Mouse (Mus musculus) ES-E14 (cell line): Measurements from ENCODE around the gene Mrpl42. TPM values are rescaled to one million over a fixed set of nuclear protein-coding genes. Genes with fewer than 3 reads are reported as not detected.

Experiments
- DNase-seq: peaks from one replicate; pipeline ENCODE4 v3.0.0-alpha.2; 2013; ENCODE audit warnings: low read depth, low spot score
- H3K27ac ChIP-seq: 2 replicates; pipeline ENCODE4 v1.5.1; 2012; ENCODE audit warnings: low read depth, mild to moderate bottlenecking, low read length, moderate library complexity, mixed read lengths; ENCODE audit not compliant: poor library complexity, insufficient read depth, severe bottlenecking
- H3K36me3 ChIP-seq: 2 replicates; pipeline ENCODE4 v1.6.1; 2012; ENCODE audit warnings: mild to moderate bottlenecking, low read length, moderate library complexity, mixed read lengths; ENCODE audit not compliant: control insufficient read depth, poor library complexity, insufficient read depth, severe bottlenecking
- H3K4me1 ChIP-seq, 2 experiments: fragments of 150-350 bp in 1 of 2; sonication (generic) in 1 of 2; 2 replicates each; pipeline ENCODE4 v1.6.1; 2012; ENCODE audit warnings: low read length in 2 of 2, mild to moderate bottlenecking in 1 of 2, mixed read lengths in 1 of 2; ENCODE audit not compliant: control insufficient read depth in 2 of 2, insufficient read depth in 2 of 2, poor library complexity in 1 of 2
- H3K4me3 ChIP-seq, 2 experiments: fragments of 150-350 bp in 1 of 2; sonication (generic) in 1 of 2; 2 replicates each; pipeline ENCODE4 v1.5.1; 2012; ENCODE audit warnings: low read length in 2 of 2, low read depth in 1 of 2, mild to moderate bottlenecking in 1 of 2, mixed read lengths in 1 of 2; ENCODE audit not compliant: insufficient read depth in 1 of 2, poor library complexity in 1 of 2, severe bottlenecking in 1 of 2
- H3K9ac ChIP-seq: 2 replicates; pipeline ENCODE4 v1.6.1; 2012; ENCODE audit warnings: low read depth, mild to moderate bottlenecking, low read length, mixed read lengths; ENCODE audit not compliant: poor library complexity, insufficient read depth, severe bottlenecking
- H3K9me3 ChIP-seq: fragments of 150-350 bp; sonication (generic); 2 replicates; pipeline ENCODE4 v1.6.1; 2012; ENCODE audit warnings: low read depth, mild to moderate bottlenecking, low read length; ENCODE audit not compliant: control insufficient read depth, insufficient read depth
- CHD2 ChIP-seq: IDR thresholded peaks from 2 replicates; pipeline ENCODE4 v1.6.1; 2014; ENCODE audit warnings: mild to moderate bottlenecking, low read depth, low read length, inconsistent platforms
- HCFC1 ChIP-seq: IDR thresholded peaks from 2 replicates; pipeline ENCODE4 v1.6.1; 2012; ENCODE audit warnings: low read length, inconsistent platforms, borderline replicate concordance; ENCODE audit not compliant: insufficient read depth
- MAFK ChIP-seq: IDR thresholded peaks from 2 replicates; pipeline ENCODE4 v1.6.1; 2014; ENCODE audit warnings: mild to moderate bottlenecking, low read depth, low read length, inconsistent platforms; ENCODE audit not compliant: insufficient read depth
- ZC3H11A ChIP-seq: IDR thresholded peaks from 2 replicates; pipeline ENCODE4 v1.6.1; 2012; ENCODE audit warnings: low read depth, mild to moderate bottlenecking, inconsistent platforms, low read length, borderline replicate concordance
- ZNF384 ChIP-seq: IDR thresholded peaks from 2 replicates; pipeline ENCODE4 v1.6.1; 2012; ENCODE audit warnings: low read depth, low read length, inconsistent platforms
- in situ Hi-C, 2 experiments: fragments of 600-800 bp; cut with MboI; formaldehyde crosslinking; loops; one replicate each; pipeline ENCODE4 v1.15.1; 2025; ENCODE audit warnings: low sequenced_read_pairs in 2 of 2, inconsistent platforms in 1 of 2; ENCODE audit not compliant: unreplicated experiment in 2 of 2
- total RNA-seq: library from RNA; depleted of rRNA; stranded (reverse); fragments of 300-350 nt; gene quantifications from 2 replicates; pipeline ENCODE4 v1.2.3, GENCODE M21; 2012

The Mrpl42 gene
- total RNA-seq, 1 experiment = 163 TPM

DNA sequence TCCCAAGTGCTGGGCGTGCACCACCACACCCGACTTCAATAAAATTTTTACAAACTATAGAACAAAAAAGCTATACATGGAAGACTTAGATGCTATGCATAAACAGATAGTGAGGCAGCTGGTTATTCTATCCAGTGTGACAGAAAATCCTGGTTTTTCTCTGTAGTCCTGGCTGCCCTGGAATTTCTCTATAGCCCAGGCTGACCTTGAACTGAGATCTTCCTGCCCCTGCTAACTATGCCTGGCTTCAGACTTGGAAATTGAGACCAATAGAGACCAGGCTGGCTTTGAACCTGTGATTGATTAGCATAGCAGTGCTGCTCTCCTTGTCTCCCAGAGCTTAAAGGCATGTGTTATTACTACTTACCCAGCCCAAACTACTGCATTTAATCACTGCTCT is 44.4 kb upstream of the Mrpl42 start:
- no peak for DNase-seq
- no peak for TF ChIP-seq HCFC1
- no peak for TF ChIP-seq ZNF384
- TF ChIP-seq CHD2 = no peak
- TF ChIP-seq MAFK = no peak
- no peak for TF ChIP-seq ZC3H11A
- no peaks in the 10 kb centered on the region for H3K9me3 ChIP-seq
- 0 out of 4 replicates have a peak, but pooled peaks cover 0 to 2% of the 10 kb centered on the region in 2 experiments for H3K4me1 ChIP-seq
- in situ Hi-C loops = loop anchor here (25.0 kb wide), 2 partner anchors 491 to 541 kb away; no protein-coding TSS in a partner anchor
- H3K36me3 ChIP-seq = peaks cover 22% of the 10 kb centered on the region
- 0 out of 2 replicates have a peak overlapping the region, but pooled peaks have one; percentile 5 for H3K27ac ChIP-seq
- H3K4me3 ChIP-seq = no peak overlapping the region
- H3K9ac ChIP-seq = no peak overlapping the region

- no peak for DNase-seq
- Histone ChIP-seq H3K27ac (no peak overlapping the region), H3K36me3 (peaks cover 13% of the 10 kb centered on the region), H3K9me3 (no peaks in the 10 kb centered on the region), H3K4me3 (no peak overlapping the region), H3K9ac (no peak overlapping the region), H3K4me1 (0 out of 4 replicates have a peak, but pooled peaks cover 0 to 2% of the 10 kb centered on the region in 2 experiments)
- TF ChIP-seq ZNF384 (no peak), MAFK (peak; percentile 74; the same call in 1 of the 2 replicates)
- in situ Hi-C loops = loop anchor here (25.0 kb wide), 2 partner anchors 492 to 542 kb away; no protein-coding TSS in a partner anchor
Observed at GRCm38 (mm10) chr10:95545051-95545450, 43.3 kb upstream of the Mrpl42 start.

DNA sequence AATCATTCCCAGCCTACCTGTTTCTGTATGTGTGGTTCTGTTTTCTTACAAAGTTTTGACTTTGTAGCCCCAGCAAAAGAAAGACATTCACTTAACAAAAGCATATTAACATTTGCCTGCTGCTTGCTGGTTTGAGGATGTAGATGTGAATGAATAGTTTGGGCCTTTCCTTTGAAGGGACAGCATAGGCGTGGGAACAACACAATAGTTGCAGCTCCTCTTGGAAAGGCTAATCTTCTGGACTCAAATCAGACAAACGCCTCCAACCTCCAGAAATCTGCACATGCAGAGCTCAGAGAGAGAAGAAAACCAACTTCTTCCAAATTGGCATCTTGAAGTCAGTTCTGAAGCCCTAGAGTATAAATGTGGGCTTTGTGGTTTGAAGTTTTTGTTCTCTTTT is 42.9 kb upstream of the Mrpl42 start:
- in situ Hi-C loops = loop anchor here (25.0 kb wide), 2 partner anchors 493 to 543 kb away; no protein-coding TSS in a partner anchor

DNA sequence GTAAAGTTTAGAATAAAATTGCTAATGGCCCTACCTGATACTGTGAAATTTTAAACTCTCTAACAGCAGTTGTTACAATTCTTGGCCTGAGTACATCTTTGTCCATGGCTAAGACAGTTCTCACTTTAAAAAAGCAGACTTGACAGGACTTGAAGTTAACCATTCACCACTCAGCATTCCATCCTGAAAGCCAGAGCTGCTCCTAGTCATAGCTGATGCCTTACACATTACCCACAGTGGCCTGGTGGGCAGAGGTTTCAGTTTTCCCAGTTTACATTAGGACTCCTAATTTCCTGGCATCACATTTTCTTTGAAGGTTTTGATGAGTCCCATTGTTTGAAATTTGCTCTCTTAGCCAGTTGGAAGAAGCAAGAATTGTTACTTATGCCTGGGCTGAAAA is 42.3 kb upstream of the Mrpl42 start:
- Histone ChIP-seq H3K36me3 (peaks cover 6% of the 10 kb centered on the region), H3K27ac (no peak overlapping the region), H3K9me3 (no peaks in the 10 kb centered on the region), H3K9ac (no peak overlapping the region), H3K4me3 (no peak overlapping the region), H3K4me1 (0 out of 4 replicates have a peak, but pooled peaks cover 0 to 2% of the 10 kb centered on the region in 2 experiments)
- in situ Hi-C loops = loop anchor here (25.0 kb wide), 2 partner anchors 493 to 543 kb away; no protein-coding TSS in a partner anchor
- DNase-seq = no peak
- TF ChIP-seq CHD2 (no peak), MAFK (no peak), HCFC1 (no peak), ZC3H11A (no peak), ZNF384 (no peak)

More for the DNA sequence above, 42.9 kb upstream of the Mrpl42 start:
- no peaks in the 10 kb centered on the region for H3K9me3 ChIP-seq
- no peak overlapping the region for H3K4me3 ChIP-seq
- no peak overlapping the region for H3K27ac ChIP-seq
- no peak overlapping the region for H3K9ac ChIP-seq
- DNase-seq = no peak
- TF ChIP-seq ZC3H11A (no peak), HCFC1 (no peak), ZNF384 (no peak), CHD2 (no peak), MAFK (no peak)
- 0 out of 4 replicates have a peak, but pooled peaks cover 0 to 2% of the 10 kb centered on the region in 2 experiments for H3K4me1 ChIP-seq
- peaks cover 9% of the 10 kb centered on the region for H3K36me3 ChIP-seq

DNA sequence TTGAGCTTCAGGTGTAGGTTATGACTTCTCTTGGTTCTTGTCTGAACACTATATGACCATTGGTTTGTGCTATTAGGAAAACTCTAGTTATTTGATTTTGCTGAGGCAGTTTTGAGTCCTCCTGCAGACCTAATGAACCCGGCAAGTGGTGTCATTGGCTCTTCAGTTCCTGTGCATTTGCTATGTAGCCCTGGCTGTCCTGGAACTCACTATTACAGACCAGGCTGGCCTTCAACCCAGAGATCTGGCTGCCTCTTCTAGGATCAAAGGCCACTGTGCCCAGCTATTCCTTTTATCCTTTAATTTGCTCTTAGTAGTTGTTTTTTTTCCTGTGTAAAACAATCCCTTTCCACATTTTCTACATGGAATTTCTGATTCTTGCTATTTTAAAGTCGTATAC is 41.6 kb upstream of the Mrpl42 start:
- H3K4me3 ChIP-seq = no peak overlapping the region
- no peak for TF ChIP-seq ZNF384
- no peak for TF ChIP-seq HCFC1
- no peak for TF ChIP-seq CHD2
- TF ChIP-seq ZC3H11A = no peak
- no peaks in the 10 kb centered on the region for H3K9me3 ChIP-seq
- in situ Hi-C loops = loop anchor here (25.0 kb wide), 2 partner anchors 494 to 544 kb away; no protein-coding TSS in a partner anchor
- DNase-seq = no peak
- 0 out of 4 replicates have a peak, but pooled peaks cover 0 to 2% of the 10 kb centered on the region in 2 experiments for H3K4me1 ChIP-seq
- no peak overlapping the region for H3K9ac ChIP-seq
- H3K36me3 ChIP-seq = peaks cover 3% of the 10 kb centered on the region; the same call in 1 of the 2 replicates
- H3K27ac ChIP-seq = no peak overlapping the region
